ENCODE assay signal across 37 mouse cellular contexts in the genomic region with DNA sequence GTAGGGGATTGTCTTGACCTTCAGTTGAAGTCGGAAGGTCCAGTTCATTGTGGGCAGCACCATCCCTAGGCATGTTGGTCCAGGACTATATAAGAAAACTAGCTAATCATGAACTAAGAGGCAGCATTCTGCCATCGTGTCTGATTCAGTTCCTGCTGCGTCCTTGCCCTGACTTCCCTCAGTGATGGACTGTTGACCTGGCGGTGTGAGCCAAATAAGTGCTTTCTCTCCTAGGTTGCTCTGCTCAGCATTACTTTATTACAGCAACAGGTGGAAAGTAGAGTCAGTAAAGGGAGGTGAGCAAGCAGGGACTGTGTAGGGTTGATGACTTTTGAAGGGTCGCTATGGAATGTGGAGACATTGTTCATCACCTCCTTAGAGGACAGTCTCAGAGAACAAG. TPM values are rescaled to one million over a fixed set of nuclear protein-coding genes. Genes with fewer than 3 reads are reported as not detected.
DNase-seq lines count a peak whose midpoint lies in the region; ATAC-seq lines count a peak whose summit lies in the region.
"Had no signal": no experiment of that assay in that cellular context is flagged by ENCODE, and none has a peak within 500 bp of the region (broad histone marks: within the 10 kb centered on the region; RNA-seq: fewer than 3 reads in every experiment).

No protein-coding gene starts in this region.

- WGBS in limb, embryonic 12.5 days, result 94% methylated on average over 5 of the region's 5 CpGs
- WGBS in midbrain, embryonic 11.5 days, result 92% methylated on average over 5 of the region's 5 CpGs

- no peak for ATAC-seq in limb, embryonic 12.5 days (ENCODE audit: insufficient number of reproducible peaks, insufficient read depth, low FRiP score, low TSS enrichment, low read depth)
- no peak for ATAC-seq in midbrain, embryonic 11.5 days (ENCODE audit: low FRiP score)
- ATAC-seq: forebrain, embryonic 15.5 days; inflammation-experienced regulatory T-cells, adult 6 months; liver, embryonic 12.5 days; liver, postnatal 0 days; Patski had no signal

- no peak overlapping the region for H3K9ac ChIP-seq in limb, embryonic 12.5 days (replicated peaks)
- H3K9ac ChIP-seq in midbrain, embryonic 11.5 days (ENCODE audit: low read length), result no peak overlapping the region
- H3K9ac ChIP-seq: forebrain, embryonic 15.5 days; heart, embryonic 13.5 days; hindbrain, embryonic 15.5 days; liver, embryonic 12.5 days; liver, postnatal 0 days; midbrain, embryonic 12.5 days; neural tube, embryonic 12.5 days had no signal

- peaks cover 31% of the 10 kb centered on the region for H3K4me1 ChIP-seq in limb, embryonic 12.5 days (replicated peaks)
- no peaks in the 10 kb centered on the region for H3K4me1 ChIP-seq in midbrain, embryonic 11.5 days (ENCODE audit: control insufficient read depth, insufficient read depth, low read length)
- H3K4me1 ChIP-seq: hindbrain, embryonic 10.5 days; hindbrain, embryonic 15.5 days; liver, embryonic 12.5 days; midbrain, embryonic 12.5 days; neural tube, embryonic 12.5 days had no signal

- no peak overlapping the region for H3K4me3 ChIP-seq in limb, embryonic 12.5 days (replicated peaks)
- no peak overlapping the region for H3K4me3 ChIP-seq in midbrain, embryonic 11.5 days (ENCODE audit: low read depth, low read length)
- H3K4me3 ChIP-seq: forebrain, embryonic 15.5 days; heart, embryonic 13.5 days; hindbrain, embryonic 10.5 days; hindbrain, embryonic 15.5 days; layer of hippocampus, adult 2 months; liver, embryonic 12.5 days; midbrain, embryonic 12.5 days; myocyte; neural tube, embryonic 12.5 days had no signal

- peaks cover 11% of the 10 kb centered on the region; the same call in 1 of the 2 replicates for H3K9me3 ChIP-seq in limb, embryonic 12.5 days
- H3K9me3 ChIP-seq in midbrain, embryonic 11.5 days (ENCODE audit: control insufficient read depth, low read length), result no peaks in the 10 kb centered on the region
- H3K9me3 ChIP-seq: forebrain, embryonic 15.5 days; heart, embryonic 13.5 days; hindbrain, embryonic 15.5 days; liver, embryonic 12.5 days; midbrain, embryonic 12.5 days had no signal

- H3K36me3 ChIP-seq in limb, embryonic 12.5 days, result 0 out of 2 replicates have a peak, but pooled peaks cover 4% of the 10 kb centered on the region
- H3K36me3 ChIP-seq in midbrain, embryonic 11.5 days (ENCODE audit: control insufficient read depth, insufficient read depth, low read length), result no peaks in the 10 kb centered on the region
- H3K36me3 ChIP-seq: forebrain, embryonic 15.5 days; heart, embryonic 13.5 days; hindbrain, embryonic 10.5 days; hindbrain, embryonic 15.5 days; liver, embryonic 12.5 days; midbrain, embryonic 12.5 days; neural tube, embryonic 12.5 days had no signal

- H3K27ac ChIP-seq in limb, embryonic 12.5 days, result peak overlapping the region; percentile 70
- no peak overlapping the region for H3K27ac ChIP-seq in midbrain, embryonic 11.5 days (ENCODE audit: low read depth, low read length)
- H3K27ac ChIP-seq: forebrain, embryonic 15.5 days; heart, embryonic 13.5 days; hindbrain, embryonic 10.5 days; hindbrain, embryonic 15.5 days; kidney, postnatal 0 days; layer of hippocampus, adult 2 months; liver, embryonic 12.5 days; midbrain, embryonic 12.5 days; neural tube, embryonic 12.5 days; stomach, postnatal 0 days had no signal

- H3K4me2 ChIP-seq in limb, embryonic 12.5 days, result no peak overlapping the region
- no peak overlapping the region for H3K4me2 ChIP-seq in midbrain, embryonic 11.5 days
- H3K4me2 ChIP-seq: forebrain, embryonic 15.5 days; heart, embryonic 13.5 days; hindbrain, embryonic 15.5 days; liver, embryonic 12.5 days; midbrain, embryonic 12.5 days; neural tube, embryonic 12.5 days had no signal

- intact Hi-C loops in heart, postnatal 36 days (cut with DNase I), result no loop called here

- DNase-seq in heart, adult 11 months, result peak; percentile 71
- no peak for DNase-seq in heart, postnatal 36 days
- peak; percentile 73 for DNase-seq in kidney, adult 9 months
- DNase-seq in kidney, adult 18-20 months, result no peak
- no peak for DNase-seq in midbrain, embryonic 11.5 days (ENCODE audit: low spot score, missing footprints)
- DNase-seq in right cerebral cortex, postnatal 10 days (ENCODE audit: low spot score in 2 of 2), result no peak
- DNase-seq: adrenal gland, postnatal 10 days; cerebellum, adult 9-11 months; embryo, embryonic 11 days; gastrocnemius, postnatal 25 days; heart, adult 18-20 months; heart, postnatal 10 days; liver, postnatal 0 days; lung, postnatal 36 days; right cerebral cortex, adult 18-20 months; right cerebral cortex, postnatal 4 days; thymus, adult 18-20 months; thymus, postnatal 25 days had no signal

- H3K27me3 ChIP-seq in limb, embryonic 12.5 days, result no peaks in the 10 kb centered on the region
- no peaks in the 10 kb centered on the region for H3K27me3 ChIP-seq in midbrain, embryonic 11.5 days (ENCODE audit: control insufficient read depth, insufficient read depth, low read length)
- H3K27me3 ChIP-seq: forebrain, embryonic 15.5 days; heart, embryonic 13.5 days; hindbrain, embryonic 15.5 days; midbrain, embryonic 12.5 days; neural tube, embryonic 12.5 days had no signal

RNA-seq across cellular contexts. Expression of gene Mas1, which starts 32.2 kb away (rescaled TPM):
- 1 to 10 TPM in 1 of 2 experiments, under 1 TPM in 1; 0.84 to 1.1 TPM for total RNA-seq in heart, postnatal 36 days (2021)
- 0.91 and 2.0 TPM in 2 replicates for polyA plus RNA-seq in limb, embryonic 12.5 days (2016; fragmentation: Nextera tagmentation; extraction: Ambion mirVana)
- not detected in 2 replicates for polyA plus RNA-seq in midbrain, embryonic 11.5 days (2014; fragmentation: Nextera tagmentation; extraction: Ambion mirVana)
- total RNA-seq: megakaryocyte, adult 5-6 weeks; MEL; midbrain, postnatal 0 days had no signal
- polyA plus RNA-seq: hindbrain, embryonic 15.5 days; Patski; spleen, adult 2 months had no signal

RNA-seq across cellular contexts. Expression of gene Mrgprh, which starts 40.1 kb away (rescaled TPM):
- 1 to 10 TPM; 5.3 to 5.6 TPM for total RNA-seq in heart, postnatal 36 days (2021)
- 0.18 TPM in 1 of 2 replicates, not detected in the other for polyA plus RNA-seq in limb, embryonic 12.5 days (2016; fragmentation: Nextera tagmentation; extraction: Ambion mirVana)
- polyA plus RNA-seq in midbrain, embryonic 11.5 days (2014; fragmentation: Nextera tagmentation; extraction: Ambion mirVana), result not detected in 2 replicates
- total RNA-seq: megakaryocyte, adult 5-6 weeks; MEL; midbrain, postnatal 0 days had no signal
- polyA plus RNA-seq: forebrain, embryonic 15.5 days; heart, embryonic 13.5 days; hindbrain, embryonic 10.5 days; hindbrain, embryonic 15.5 days; inflammation-experienced regulatory T-cells, adult 6 months; kidney, postnatal 0 days; liver, embryonic 12.5 days; liver, postnatal 0 days; lung, embryonic 16.5 days; midbrain, embryonic 12.5 days; midbrain, postnatal 0 days; myocyte; neural tube, embryonic 12.5 days; Patski; spleen, adult 2 months; stomach, postnatal 0 days had no signal

Comparison
In these comparisons a context has a peak if more than half of its experiments do, and no peak if none do; other contexts are left out.
1. DNase-seq: peak in heart, adult 11 months (single experiment) and kidney, adult 9 months (single experiment); none in heart, postnatal 36 days (0 of 2), kidney, adult 18-20 months (single experiment), midbrain, embryonic 11.5 days (single experiment) and right cerebral cortex, postnatal 10 days (0 of 2).